Mouse (Mus musculus) myocyte (in vitro differentiated cells): Measurements from ENCODE around the gene Nell1.

ENCODE experiments used
- MAX ChIP-seq: IDR thresholded peaks from one replicate; pipeline ENCODE4 v1.6.1; 2011; ENCODE audit warnings: low read depth, mild to moderate bottlenecking, control low read depth
- MYOD1 ChIP-seq, 3 experiments: IDR thresholded peaks; one replicate each; pipeline ENCODE4 v1.6.1; 2011; ENCODE audit warnings: control low read depth in 2 of 3, low read depth in 2 of 3, mild to moderate bottlenecking in 2 of 3, moderate library complexity in 1 of 3; ENCODE audit not compliant: insufficient read length in 2 of 3, control insufficient read depth in 1 of 3
- POLR2A ChIP-seq: IDR thresholded peaks from one replicate; pipeline ENCODE4 v1.6.1; 2011; ENCODE audit warnings: low read depth, mild to moderate bottlenecking, control low read depth, moderate library complexity; ENCODE audit not compliant: insufficient read length
- POLR2AphosphoS2 ChIP-seq: IDR thresholded peaks from one replicate; pipeline ENCODE4 v1.6.1; 2011; ENCODE audit warnings: low read depth, control low read depth; ENCODE audit not compliant: insufficient read length

- TF ChIP-seq MAX (no peak), POLR2A (no peak), MYOD1 (IDR thresholded peaks at IDR 0.05; ENCODE audit: control insufficient read depth in 1 of 3, insufficient read length in 2 of 3, low read depth in 2 of 3) (no peak), POLR2AphosphoS2 (no peak)
These were observed 32.6 kb upstream of the Nell1 start for GRCm38 (mm10) chr7:49942023-49942422.
